Mouse (Mus musculus) bone marrow macrophage, adult 2 months (primary cell): Measurements from ENCODE around the gene Slc6a3. TPM values are rescaled to one million over a fixed set of nuclear protein-coding genes. Genes with fewer than 3 reads are reported as not detected.

Source experiments
- H3K27ac ChIP-seq: 2 replicates; pipeline ENCODE4 v1.5.1; 2012; ENCODE audit warnings: low read depth, low read length; ENCODE audit not compliant: insufficient read depth
- H3K4me1 ChIP-seq: 2 replicates; pipeline ENCODE4 v1.6.1; 2012; ENCODE audit warnings: low read length; ENCODE audit not compliant: control insufficient read depth, insufficient read depth
- H3K4me3 ChIP-seq: 2 replicates; pipeline ENCODE4 v1.5.1; 2012; ENCODE audit warnings: mild to moderate bottlenecking, low read length, moderate library complexity; ENCODE audit not compliant: insufficient read depth
- CTCF ChIP-seq: IDR thresholded peaks from 2 replicates; pipeline ENCODE4 v1.5.1; 2012; ENCODE audit warnings: low read depth, mild to moderate bottlenecking, low read length, moderate library complexity
- POLR2A ChIP-seq: IDR thresholded peaks from 2 replicates; pipeline ENCODE4 v1.6.1; 2012; ENCODE audit warnings: mild to moderate bottlenecking, low read depth, low read length, borderline replicate concordance
- polyA plus RNA-seq: library from polyadenylated mRNA; stranded (reverse); fragments of >200 nt; gene quantifications from 2 replicates; pipeline ENCODE4 v1.2.4, GENCODE M21; 2012; ENCODE audit not compliant: missing spikeins, insufficient read depth, insufficient read length

Slc6a3 gene
- polyA plus RNA-seq, 1 experiment: not detected

DNA sequence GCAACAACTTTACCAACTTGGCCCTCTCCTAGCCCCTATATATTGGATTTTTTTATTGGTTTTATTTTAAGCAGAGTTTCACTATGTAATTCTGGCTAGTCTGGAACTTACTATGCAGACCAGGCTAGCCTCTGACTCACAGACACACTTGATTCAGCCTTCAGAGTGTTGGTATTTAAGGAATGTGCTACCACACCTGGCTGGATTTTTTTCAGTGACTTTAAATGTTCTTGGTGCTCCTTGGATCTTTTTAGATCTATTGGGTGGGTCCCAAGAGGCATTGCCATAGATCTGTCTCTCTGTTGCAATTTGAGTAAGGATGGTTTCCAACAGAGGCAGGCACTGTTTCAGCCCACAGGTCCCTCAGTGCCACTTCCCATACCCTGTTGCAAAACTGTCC lies 38.5 kb downstream of the Slc6a3 start:
- H3K4me1 ChIP-seq: no peaks in the 10 kb centered on the region
- H3K27ac ChIP-seq: no peak overlapping the region
- TF ChIP-seq CTCF: no peak
- no peak for TF ChIP-seq POLR2A
- no peak overlapping the region for H3K4me3 ChIP-seq

DNA sequence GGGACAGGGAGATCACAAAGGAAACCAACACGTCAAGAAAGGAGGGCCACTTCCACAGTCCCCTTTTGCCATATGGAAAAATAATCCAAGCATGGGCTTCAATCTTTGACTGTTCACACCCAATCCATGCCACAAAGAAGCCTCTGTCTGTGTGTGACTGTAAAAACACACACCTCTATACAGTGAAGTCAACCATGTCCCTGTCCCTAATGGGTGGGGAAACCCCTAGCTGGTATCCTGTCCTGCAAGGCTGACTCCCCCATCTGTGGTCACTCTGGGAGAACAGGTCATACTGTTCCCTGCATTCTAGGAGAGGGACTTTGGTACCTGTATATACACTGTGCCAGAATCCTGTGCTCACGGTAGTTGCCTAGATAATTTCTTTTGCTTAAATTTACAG lies 40.7 kb downstream of the Slc6a3 start:
- TF ChIP-seq POLR2A: no peak
- no peak for TF ChIP-seq CTCF
- H3K4me1 ChIP-seq: no peaks in the 10 kb centered on the region
- no peak overlapping the region for H3K27ac ChIP-seq
- H3K4me3 ChIP-seq: no peak overlapping the region

DNA sequence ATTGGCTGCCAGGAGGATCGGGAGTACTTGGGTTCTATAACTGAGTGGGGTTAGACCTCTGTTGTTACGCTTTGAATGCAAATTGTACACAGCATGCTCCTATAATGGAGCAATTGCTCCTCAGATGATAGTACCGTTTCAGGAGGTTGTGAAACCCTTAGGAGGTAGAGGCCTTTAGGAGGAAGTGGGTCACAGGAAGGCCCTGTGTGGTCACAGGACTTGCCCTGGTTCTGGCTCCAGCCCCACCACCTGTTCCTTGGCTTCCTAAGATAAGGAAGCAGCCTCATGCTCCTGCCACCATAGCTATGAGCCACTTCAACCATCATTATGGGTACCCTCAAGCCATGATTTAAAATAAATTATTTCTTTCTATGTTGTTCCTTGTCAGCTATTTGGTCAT lies 54.9 kb downstream of the Slc6a3 start:
- no peak overlapping the region for H3K27ac ChIP-seq
- no peak for TF ChIP-seq POLR2A
- TF ChIP-seq CTCF: no peak
- H3K4me1 ChIP-seq: peaks cover 3% of the 10 kb centered on the region; the same call in 1 of the 2 replicates
- H3K4me3 ChIP-seq: no peak overlapping the region

DNA sequence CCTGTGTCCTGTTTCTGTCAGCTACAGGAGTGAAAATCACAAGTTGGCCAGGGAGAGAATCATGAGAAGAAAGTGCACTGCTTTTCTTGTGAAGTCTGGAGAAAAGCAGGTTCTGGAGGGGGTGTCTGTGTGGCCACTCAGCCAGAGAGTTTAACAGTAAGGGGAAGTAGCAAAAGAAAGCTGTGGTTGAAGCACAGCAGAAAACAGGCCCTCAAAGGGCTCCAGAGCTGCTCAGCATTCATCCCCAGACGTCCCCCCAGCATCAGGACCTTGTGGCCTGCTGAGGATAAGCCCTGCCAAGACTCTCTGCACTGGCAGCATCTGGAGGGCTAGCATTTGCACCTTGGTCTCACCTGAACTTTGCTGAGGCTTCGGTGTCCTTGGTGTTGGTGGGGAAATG lies 56.0 kb downstream of the Slc6a3 start:
- no peak overlapping the region for H3K27ac ChIP-seq
- no peak for TF ChIP-seq POLR2A
- TF ChIP-seq CTCF: no peak
- peaks cover 4% of the 10 kb centered on the region; the same call in 1 of the 2 replicates for H3K4me1 ChIP-seq
- H3K4me3 ChIP-seq: no peak overlapping the region

DNA sequence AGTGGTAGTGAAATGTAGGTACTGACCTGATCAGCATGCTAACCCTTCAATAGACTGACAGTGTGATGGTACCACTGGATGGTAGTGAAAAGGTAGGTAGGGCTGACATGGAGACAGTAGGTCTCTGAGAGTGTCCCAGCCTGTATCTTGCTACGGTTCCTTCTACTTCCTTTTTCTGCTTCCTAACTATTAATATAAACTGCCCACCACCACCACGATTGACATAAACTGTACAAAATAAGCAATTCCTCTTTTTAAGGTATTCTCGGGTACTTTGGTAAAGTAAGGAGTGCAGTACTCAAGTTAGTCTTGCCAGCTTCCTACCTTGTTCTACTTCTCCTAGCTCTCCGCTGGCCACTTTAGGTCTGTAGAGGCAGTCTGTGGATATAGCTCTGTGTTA lies 59.7 kb downstream of the Slc6a3 start:
- TF ChIP-seq CTCF: no peak
- TF ChIP-seq POLR2A: no peak
- H3K4me3 ChIP-seq: no peak overlapping the region
- H3K27ac ChIP-seq: no peak overlapping the region
- H3K4me1 ChIP-seq: peaks cover 7% of the 10 kb centered on the region

DNA sequence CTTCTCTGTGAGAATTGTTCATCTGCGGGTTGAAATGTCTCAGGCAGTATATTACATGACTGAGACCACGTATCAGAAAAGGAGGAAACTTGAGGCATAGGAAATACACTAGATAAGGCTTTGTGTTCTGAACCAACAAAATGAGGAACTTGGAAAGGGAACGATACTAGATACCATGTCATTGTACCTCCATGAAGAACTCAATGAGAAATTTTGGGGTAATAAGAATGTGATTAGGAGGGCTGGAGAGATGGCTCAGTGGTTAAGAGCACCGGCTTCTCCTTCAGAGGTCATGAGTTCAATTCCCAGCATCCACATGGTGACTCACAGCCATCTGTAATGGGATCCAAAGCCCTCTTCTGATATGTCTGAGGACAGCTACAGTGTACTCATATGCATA lies 63.7 kb downstream of the Slc6a3 start:
- no peak for TF ChIP-seq POLR2A
- no peak for TF ChIP-seq CTCF
- no peak overlapping the region for H3K27ac ChIP-seq
- peaks cover 11% of the 10 kb centered on the region for H3K4me1 ChIP-seq

DNA sequence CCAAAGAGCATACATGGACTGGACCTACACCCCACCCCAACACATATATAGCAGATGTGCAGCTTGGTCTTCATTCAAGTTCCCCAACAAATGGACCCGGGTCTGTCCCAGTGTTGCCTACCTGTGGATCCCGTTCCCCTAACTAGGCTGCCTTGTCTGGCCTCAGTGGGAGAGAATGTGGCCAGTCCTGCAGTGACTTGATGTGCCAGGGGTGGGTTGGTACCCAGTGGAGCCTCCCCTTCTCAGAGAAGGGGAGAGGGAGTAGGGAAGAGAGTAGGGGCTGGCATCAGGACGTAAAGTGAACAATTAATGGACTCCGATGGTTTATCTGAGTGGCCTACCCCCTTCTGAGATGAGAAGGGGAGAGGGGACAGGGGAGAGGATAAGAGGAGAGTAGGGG lies 66.5 kb downstream of the Slc6a3 start:
- Histone ChIP-seq H3K4me3 (peak overlapping the region; percentile 97), H3K4me1 (peaks cover 7% of the 10 kb centered on the region), H3K27ac (no peak overlapping the region)
- TF ChIP-seq POLR2A (no peak), CTCF (no peak)

More for the DNA sequence above, 63.7 kb downstream of the Slc6a3 start:
- H3K4me3 ChIP-seq: no peak overlapping the region

DNA sequence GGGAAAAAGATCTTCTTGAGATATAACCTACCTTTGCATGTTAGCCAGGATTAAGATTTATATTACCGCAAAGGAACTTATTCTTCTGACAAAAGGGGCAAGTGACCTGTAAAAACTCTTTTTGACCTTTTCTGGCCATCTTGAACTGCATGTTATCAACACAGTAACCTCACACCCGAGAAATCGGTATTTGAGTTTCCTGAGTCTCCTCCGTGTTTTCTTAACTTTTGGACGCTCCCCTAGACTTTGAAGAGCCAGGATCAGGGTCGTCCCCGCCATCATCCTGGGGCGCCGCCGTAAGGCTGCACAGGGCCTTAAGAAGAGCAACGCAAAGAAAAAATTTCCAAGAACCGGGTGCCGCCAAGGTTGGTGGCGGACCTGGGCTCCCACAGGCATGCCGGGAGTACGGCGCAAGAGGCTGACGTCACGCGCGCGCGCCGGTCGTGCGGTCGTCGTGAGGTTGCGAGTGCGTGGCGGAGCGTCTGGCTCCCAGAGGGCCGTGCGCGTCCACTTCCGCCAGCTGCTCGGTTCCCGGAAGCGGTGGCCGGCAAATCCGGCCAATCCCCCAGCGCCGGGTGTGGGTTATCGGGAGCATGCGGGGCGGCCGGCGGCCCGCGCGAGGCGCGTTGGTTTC lies 67.1 kb downstream of the Slc6a3 start, which contains the start of gene Clptm1l:
Clptm1l (plus strand) TSS at position 485 of the 634 bp plus-strand sequence.
- H3K4me3 ChIP-seq: peak within 1 kb of the TSS; percentile 97
- peak within 1 kb of the TSS; percentile 60 for H3K27ac ChIP-seq
- peaks cover 7% of the 10 kb centered on the region for H3K4me1 ChIP-seq
- TF ChIP-seq CTCF (no peak), POLR2A (peak; percentile 85; the same call in 1 of the 2 replicates)

DNA sequence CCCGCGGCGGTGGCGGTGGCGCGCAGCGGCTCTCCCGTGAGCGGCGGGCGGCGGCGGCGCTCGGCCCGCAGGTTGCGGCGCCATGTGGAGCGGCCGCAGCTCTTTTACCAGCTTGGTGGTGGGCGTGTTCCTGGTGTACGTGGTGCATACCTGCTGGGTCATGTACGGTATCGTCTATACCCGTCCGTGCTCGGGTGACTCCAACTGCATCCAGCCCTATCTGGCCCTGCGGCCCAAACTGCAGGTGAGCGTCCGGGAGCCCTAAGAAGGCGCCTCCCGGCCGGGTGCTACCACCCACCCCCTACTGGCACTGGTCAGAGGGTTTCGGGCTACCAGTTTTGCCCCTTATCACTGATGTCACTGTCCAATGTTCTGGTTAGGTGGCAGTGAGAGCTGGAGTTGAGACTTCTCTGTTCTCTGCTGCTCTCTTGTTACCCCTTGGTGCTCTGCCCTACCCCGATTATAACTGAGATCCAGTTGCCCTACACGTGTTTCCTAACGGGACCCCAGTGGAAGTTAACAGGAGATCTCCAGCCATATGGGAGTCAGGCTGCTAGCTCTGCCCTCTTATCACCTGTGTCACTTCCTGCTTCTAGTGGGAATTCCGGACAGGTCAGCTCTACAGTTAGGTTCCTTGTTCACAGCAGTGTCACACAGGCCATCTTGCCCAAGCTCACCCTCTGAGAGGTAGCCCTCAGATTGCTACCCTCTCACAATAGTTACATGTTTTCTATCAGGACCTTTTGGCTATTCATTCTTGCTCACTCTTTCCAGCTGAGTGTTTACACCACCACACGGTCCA lies 67.8 kb downstream of the Slc6a3 start:
- 0 out of 2 replicates have a peak overlapping the region, but pooled peaks have one; percentile 3 for H3K27ac ChIP-seq
- H3K4me3 ChIP-seq: peak overlapping the region; percentile 97
- H3K4me1 ChIP-seq: peaks cover 7% of the 10 kb centered on the region
- TF ChIP-seq CTCF: no peak
- no peak for TF ChIP-seq POLR2A

DNA sequence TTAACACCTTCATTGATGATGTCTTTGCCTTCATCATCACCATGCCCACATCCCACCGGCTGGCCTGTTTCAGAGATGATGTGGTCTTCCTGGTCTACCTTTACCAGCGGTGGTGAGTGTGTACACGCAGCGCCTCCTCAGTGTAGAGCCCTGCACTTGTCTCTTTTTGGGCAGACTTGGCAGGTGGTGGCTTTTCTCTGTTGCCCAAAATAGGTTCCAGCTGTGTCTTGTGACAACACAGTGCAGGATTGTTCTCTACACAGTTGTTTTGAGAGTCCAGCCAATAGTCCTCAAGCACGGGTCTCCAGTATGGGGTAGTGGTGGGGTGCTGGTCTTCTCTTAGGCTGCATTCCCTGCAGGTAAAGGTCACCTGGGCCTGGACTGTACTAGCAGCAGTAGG lies 81.9 kb downstream of the Slc6a3 start:
- TF ChIP-seq POLR2A (no peak), CTCF (no peak)
- no peak overlapping the region for H3K4me3 ChIP-seq
- H3K27ac ChIP-seq: no peak overlapping the region
- no peaks in the 10 kb centered on the region for H3K4me1 ChIP-seq
